Mouse (Mus musculus): ENCODE data around the gene Usp53.
A peak's percentile ranks its signal among the peaks of the same experiment; 100 is the strongest.
"Not testable (repeated sequence)": the region's sequence is repeated elsewhere in the genome, so short reads cannot be mapped to it uniquely, and the experiment has no call there.

The Usp53 gene

GRCm38 (mm10) chr3:122943387-122943890 lies 40.9 kb downstream of the Usp53 start:
- DNase-seq (ENCODE audit: low spot score in 2 of 2) = no peak

- DNase-seq (ENCODE audit: low spot score in 2 of 2) = peak in 1 of 2 experiments; percentile 20
Measured at GRCm38 (mm10) chr3:122939215-122939614, 45.1 kb downstream of the Usp53 start.

- DNase-seq (ENCODE audit: low spot score in 2 of 2) = not testable (repeated sequence)
Measured at GRCm38 (mm10) chr3:122937176-122937575, 47.1 kb downstream of the Usp53 start.

GRCm38 (mm10) chr3:122932466-122932865 lies 51.8 kb downstream of the Usp53 start:
- no peak for DNase-seq (ENCODE audit: low spot score in 2 of 2)

DNA sequence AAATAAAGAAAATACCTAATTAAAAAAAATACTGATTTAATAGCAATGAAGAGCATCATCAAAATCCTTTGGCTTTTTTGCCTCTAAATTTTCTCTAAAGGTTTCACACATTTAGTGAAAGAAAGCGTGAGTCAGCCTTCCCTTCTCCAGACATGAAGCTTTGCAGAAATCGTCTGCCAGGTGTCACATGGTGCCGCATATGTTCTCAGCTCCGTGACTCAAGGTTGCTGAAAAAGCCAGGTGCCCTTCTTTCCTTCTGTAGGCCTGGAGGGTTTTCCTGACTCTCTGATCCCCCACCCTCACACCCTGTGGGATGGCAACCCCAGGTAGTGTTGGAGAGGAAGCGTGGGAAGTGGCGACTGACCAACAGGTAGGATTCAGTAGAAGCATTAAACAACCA lies 54.6 kb downstream of the Usp53 start:
- DNase-seq (ENCODE audit: low spot score in 2 of 2) = no peak

- DNase-seq (ENCODE audit: low spot score in 2 of 2) = peak; percentile 91 to 95
Measured at GRCm38 (mm10) chr3:122924009-122924914, 60.0 kb downstream of the Usp53 start, which contains the start of gene 1810037I17Rik. Gene 1810037I17Rik, plus strand, starts transcription at chr3:122924203.

DNA sequence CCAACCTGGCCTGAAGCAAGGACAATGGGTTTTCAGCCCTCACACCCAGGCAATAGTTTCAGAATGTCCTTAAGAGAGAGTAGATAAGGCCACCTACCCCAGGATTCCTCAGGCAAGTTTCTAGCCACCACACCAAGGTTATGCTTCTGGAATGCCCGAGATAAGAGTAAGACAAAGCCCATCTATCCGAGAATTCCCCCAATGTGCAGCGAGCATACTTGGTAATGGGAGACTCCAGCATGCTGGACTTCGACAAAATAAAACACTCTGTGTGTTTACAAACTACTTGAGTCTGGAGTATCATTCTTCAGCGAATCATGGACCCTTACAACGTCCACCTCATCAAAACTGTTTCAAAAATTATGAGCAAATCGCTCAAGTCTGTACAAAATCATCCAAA lies 61.2 kb downstream of the Usp53 start:
- no peak for DNase-seq (ENCODE audit: low spot score in 2 of 2)

GRCm38 (mm10) chr3:122921676-122922527 lies 62.4 kb downstream of the Usp53 start:
- DNase-seq (ENCODE audit: low spot score in 2 of 2) = no peak

- no peak for DNase-seq (ENCODE audit: low spot score in 2 of 2)
Measured at GRCm38 (mm10) chr3:122920572-122921435, 63.5 kb downstream of the Usp53 start.

DNA sequence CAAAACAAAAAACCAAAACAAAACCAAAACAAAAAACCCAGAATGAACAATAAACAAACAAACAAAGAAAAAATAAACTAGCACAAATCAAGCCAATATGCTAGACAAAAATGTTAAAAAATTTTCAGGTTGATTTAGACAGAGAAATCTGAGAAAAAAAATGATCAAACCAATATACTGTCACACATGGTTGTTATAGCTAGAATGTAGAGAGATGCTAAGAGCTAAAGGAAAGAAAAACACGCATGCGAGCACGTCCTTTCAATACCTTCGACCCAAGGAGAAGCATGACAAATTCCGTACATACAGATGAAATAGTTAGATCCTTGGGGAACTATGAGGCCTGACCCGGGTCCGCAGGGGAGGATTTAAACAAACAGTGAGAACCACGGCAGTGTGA lies 65.0 kb downstream of the Usp53 start, which contains the start of gene Gm10959:
TSS of gene Gm10959 (minus strand) at position 101 of the 400 bp plus-strand sequence.
- no peak for DNase-seq (ENCODE audit: low spot score in 2 of 2)

DNA sequence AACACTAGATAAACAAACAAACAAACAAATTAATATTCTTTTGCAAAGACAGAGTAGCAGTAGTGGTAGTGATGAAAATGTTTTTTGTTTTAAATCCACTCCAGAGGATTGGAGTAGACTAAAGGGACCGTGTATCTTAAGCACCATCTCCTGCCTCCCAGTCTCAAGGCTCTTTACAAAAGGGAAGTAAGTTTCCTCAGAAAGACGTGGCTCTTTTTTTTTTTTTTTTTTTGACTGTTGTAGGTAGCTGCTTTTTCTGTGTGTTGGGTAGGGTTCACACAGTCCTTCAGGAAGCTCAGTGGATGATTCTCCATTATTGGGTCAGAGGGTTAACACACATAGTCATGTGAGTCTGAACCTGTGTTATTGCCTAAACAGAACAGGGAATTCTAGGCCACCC lies 65.6 kb downstream of the Usp53 start:
- no peak for DNase-seq (ENCODE audit: low spot score in 2 of 2)

GRCm38 (mm10) chr3:122916191-122916680 lies 68.1 kb downstream of the Usp53 start:
- no peak for DNase-seq (ENCODE audit: low spot score in 2 of 2)

GRCm38 (mm10) chr3:122915493-122915892 lies 68.8 kb downstream of the Usp53 start:
- no peak for DNase-seq (ENCODE audit: low spot score in 2 of 2)

DNA sequence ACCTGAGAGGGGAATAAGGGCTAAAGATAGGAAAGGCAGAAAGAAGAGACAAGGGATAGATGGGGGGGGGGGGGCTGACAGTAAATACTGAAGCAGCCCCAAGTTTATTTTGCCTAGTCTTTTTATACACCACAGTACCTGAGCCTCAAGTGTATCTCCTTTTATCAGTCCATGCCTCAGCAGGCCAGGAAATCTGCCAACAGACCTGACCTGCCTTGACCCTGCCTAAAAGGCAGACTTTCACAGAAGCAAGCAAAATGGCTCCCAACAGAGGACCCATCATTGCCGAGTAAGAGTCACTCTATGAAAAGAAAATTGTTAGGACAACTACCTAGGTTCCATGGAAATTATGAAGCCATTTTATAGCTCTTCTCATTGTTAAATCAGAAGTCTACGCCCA lies 76.5 kb downstream of the Usp53 start:
- no peak for DNase-seq (ENCODE audit: low spot score in 2 of 2)

DNA sequence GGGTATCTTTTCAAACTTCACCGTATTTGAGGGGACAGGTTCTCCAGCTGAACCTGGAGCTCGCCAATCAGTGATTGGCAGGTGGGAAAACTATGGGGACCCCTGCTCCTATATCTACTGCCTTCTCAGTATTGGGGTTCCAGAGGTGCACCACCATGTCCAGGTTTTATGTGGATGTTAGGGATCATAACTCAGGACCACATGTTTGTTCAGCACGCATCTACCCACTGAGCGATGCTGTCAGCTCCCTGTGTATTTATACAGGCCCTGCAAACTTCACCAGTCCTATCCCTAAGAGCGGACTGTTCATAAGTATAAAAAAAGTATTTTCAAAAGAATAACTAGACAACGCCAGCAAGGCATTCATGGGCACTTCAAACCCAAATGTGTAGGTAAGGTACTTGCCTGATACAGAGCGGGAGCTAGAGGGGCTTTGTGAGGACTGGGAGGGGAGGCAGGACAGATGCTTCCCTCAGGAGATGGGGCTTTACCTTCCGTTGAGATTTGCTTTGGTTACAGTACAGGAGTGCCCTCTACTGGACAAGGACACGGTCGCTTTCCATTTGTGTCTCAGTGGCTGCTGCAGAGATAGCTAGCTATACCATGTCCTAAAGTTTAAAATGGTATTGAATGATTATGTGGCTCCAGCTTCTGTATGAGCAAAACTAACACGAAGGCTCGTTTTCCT lies 80.4 kb downstream of the Usp53 start:
- peak in 1 of 2 experiments; percentile 55 for DNase-seq (ENCODE audit: low spot score in 2 of 2)

DNA sequence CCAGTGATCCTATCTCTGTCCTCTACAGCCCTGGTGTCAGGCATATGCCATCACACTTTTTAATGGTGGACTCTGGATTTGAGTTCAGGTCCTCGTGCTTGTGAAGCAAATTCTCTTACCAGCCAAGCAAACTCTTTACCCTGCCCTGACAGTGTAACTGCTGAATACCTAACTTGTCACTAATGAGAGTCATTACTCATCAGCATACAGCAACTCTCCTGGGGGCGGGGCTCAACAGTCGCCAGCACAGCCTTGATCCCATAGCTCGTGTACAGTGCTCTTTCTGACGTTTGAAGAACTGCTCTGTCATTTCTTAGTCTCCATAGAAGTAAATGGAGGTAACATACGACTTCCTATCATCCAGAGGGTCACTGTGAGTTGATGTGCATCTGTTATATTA lies 86.1 kb downstream of the Usp53 start:
- no peak for DNase-seq (ENCODE audit: low spot score in 2 of 2)

GRCm38 (mm10) chr3:122895189-122895731 lies 89.0 kb downstream of the Usp53 start:
- DNase-seq (ENCODE audit: low spot score in 2 of 2) = no peak

DNA sequence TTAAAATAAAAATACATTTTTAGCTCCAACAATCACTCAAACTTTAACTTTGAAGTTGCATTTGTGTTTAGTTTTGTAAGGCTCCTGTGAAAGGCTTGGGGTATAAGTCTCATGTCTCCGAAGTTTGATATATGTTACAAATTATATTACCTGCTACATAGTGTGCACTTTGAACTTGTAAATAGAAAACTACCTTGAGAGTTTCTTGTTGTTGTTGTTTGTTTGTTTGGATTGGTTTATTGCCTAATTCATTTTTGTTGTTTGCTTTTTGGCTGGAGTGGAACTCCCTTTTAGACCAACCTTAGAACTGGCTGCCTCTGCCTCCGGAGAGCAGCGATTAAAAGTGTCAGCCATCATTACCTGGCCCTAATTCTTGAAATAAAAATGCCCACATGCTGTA lies 89.5 kb downstream of the Usp53 start, which contains the start of gene Fabp2:
TSS of gene Fabp2 (plus strand) at position 301 of the 400 bp plus-strand sequence.
- DNase-seq (ENCODE audit: low spot score in 2 of 2) = no peak

GRCm38 (mm10) chr3:122888371-122888819 lies 95.9 kb downstream of the Usp53 start:
- DNase-seq (ENCODE audit: low spot score in 2 of 2) = no peak

All from cerebellum, postnatal 4 days (tissue).